Mouse (Mus musculus) left cerebral cortex, postnatal 10 days (tissue): ENCODE measurements around the gene D630045J12Rik. TPM values are rescaled to one million over a fixed set of nuclear protein-coding genes. Genes with fewer than 3 reads are reported as not detected.

Experiments used
- DNase-seq, 2 experiments: peaks; one replicate each; pipeline ENCODE4 v3.0.0; 2021 to 2022; ENCODE audit warnings: low spot score in 2 of 2, mixed read lengths in 1 of 2; ENCODE audit errors: extremely low spot score in 1 of 2
- intact Hi-C: fragments of 180-260 bp; cut with DNase I; formaldehyde crosslinking; loops from one replicate; pipeline ENCODE4 v1.15.1; 2025
- total RNA-seq, 2 experiments: library from RNA; stranded (reverse); gene quantifications; 2 replicates each; pipeline ENCODE4 v1.2.3; 2021

Gene D630045J12Rik
- total RNA-seq, 2 experiments from 2014 or later, result 36.6 to 37.1 TPM

DNA sequence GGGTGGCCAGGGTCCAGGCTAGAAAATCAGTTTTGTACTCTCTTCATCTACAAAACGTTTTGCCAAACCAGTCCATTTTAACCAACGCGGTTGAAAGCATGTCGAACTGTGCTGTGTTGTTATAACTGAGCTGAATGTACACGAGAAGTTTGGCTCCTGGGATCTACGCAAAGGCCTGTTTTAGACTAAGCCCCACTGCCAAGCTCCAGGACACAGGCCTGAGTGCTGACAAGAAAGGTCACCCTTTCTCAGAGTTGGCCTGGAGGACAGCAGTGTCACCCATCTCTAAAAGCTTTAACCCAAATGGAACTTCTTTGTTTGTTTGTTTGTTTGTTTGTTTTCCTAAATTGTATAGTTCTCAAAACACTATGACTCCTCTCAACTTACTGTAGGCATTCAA lies 54.2 kb downstream of the D630045J12Rik start:
- DNase-seq, result no peak
- intact Hi-C loops, result loop anchor here (5.0 kb wide), 1 partner anchor 53 kb away; the partner anchor contains the start of gene D630045J12Rik

DNA sequence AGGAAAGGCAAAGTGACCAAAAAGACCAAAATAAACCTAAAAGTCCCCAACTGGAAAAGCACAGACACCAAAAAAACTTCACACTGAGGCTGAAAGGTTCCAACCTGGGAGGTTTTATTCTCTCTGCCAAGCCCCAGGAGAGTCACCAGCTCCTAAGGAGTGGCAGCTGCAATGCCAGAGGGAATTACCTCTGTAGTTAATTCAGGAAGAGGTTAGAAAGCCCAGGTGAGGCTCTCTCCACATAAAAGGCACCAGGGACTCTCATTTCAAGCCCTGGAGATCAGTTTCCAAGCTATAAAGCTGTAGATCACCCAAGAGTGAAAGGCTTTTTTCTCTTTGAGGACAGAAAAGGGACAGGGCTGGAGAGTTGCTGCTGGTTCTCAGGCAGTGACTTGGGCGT lies 55.1 kb downstream of the D630045J12Rik start:
- intact Hi-C loops, result loop anchor here (5.0 kb wide), 1 partner anchor 54 kb away; the partner anchor contains the start of gene D630045J12Rik
- no peak for DNase-seq

DNA sequence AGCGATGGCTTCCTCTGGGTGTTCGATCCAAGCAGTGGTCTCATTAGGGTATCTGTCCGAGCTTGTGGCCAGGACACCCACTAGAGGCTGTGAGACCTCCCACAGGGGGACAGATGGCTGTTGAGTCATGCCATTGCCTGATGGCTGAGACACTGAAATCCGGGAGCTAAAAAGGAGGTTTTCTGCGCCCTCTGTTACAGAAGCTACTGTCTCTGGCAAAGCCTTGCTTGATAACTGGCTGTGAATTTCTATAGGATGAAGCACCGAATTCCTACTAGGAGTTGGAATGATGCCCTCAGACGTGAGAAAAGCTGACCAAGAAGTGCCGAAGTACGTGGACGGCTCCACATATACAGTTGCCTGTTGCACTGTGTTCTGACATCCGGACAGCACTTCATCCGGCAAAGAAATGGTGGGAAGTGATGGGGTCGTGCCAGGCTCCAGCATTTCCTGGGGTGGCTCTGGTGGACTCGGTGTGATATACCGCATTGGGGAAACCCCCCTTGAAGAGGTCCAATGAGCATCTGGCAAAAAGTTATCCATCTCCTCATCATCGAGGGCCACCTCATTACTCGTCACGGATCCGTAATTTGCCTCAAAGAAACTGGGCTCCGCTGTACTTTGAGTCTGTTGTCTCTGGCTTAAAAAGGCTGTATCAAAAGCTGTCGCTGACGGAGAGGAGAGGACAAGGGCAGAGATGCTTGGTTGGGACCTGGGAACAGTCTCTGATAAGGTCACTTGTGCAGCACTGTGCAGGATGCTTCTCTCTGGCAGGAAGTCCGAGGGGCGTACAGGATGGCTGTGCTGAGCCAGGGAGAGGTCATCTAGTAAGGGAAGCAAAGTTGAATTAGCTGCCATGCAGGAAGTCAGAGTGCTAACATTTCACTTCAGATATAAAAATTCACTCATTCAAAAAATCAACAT lies 57.3 kb downstream of the D630045J12Rik start:
- peak in 1 of 2 experiments; percentile 13 for DNase-seq
- intact Hi-C loops, result loop anchor here (5.0 kb wide), 1 partner anchor 56 kb away; the partner anchor contains the start of gene D630045J12Rik

DNA sequence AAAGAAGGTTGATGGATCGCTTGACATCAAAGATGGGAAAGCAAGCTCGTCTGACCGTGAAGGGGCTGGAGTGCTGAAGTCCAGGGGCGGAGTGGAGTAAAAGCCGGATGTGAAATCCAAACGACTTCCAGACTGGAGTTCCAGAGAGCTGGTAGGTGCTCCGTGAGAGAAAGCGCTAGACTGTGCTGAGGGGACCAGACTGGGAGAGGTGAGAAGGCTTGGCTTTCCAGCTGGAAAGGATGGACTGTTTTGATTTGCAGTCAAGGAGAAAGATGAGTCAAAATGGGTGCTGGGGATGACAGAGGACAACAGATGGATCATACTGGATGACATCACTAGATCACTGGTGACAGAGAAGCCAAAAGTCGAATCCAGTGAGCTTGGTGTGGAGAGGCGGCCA lies 58.5 kb downstream of the D630045J12Rik start:
- no peak for DNase-seq
- intact Hi-C loops, result loop anchor here (5.0 kb wide), 1 partner anchor 57 kb away; the partner anchor contains the start of gene D630045J12Rik

DNA sequence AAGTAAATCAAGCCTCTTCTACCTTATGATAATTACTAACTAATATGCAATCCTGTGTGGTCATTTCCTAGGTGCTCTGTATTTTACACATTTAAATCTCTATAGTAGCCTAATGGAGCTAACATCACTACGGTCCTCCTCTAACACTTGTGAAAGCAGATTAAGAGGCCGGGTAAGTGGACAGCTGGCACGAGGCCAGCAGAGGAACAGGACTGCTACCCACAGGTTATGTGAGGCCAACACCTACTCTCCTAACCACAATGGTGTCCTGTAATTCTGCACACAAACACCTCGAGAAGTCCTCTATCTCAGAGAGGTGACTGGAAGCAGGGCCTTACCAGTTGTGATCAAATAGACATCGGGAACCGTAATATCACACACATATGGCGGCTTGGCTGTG lies 59.8 kb downstream of the D630045J12Rik start:
- intact Hi-C loops, result no loop called here
- no peak for DNase-seq

DNA sequence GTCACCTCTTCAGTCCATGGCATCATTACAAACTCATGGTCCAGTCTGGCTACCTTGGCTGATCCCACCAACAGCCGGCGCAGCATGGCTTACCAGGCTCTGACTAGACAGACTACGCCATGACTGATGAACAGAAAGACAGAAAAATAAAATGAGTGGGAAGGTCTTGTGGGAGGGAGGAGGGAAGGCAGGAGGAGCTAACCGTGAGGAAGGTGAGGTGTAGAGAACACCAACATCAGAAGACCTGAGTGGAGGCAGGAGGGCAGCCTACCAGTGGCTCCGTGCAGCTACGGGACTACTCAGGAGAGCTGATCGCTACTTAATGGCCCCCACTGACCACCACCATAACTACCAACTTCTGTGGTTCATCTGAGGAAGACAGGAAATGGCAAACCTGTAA lies 60.9 kb downstream of the D630045J12Rik start:
- intact Hi-C loops, result no loop called here
- DNase-seq, result no peak

DNA sequence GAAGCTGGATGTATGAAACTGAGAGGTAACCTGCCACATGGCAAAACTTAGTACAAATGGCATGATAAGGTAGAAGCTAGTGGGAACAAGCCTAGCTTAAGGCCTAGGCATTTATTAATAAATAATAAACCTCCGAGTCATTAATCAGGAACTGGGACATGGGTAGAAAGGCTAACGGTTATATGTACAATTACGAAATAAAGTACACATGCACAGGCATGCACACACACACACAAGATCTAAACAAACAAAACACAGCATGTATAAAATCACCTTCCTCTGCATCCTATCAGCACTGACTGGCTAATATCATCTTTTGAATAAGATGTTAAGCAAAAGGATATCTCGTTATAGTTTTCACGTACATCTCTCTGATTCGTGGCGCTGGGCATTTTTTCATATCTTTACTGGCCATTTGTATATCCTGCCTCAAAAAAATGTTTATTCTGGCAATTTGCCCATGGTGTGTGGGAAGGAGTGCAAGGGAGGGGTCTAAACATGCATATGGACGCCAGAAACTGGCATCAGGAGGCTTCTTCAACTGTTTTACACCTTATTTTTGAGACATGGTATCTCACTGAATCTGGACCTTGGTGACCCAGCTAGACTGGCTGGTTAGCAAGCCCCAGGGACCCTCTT lies 67.4 kb downstream of the D630045J12Rik start:
- no peak for DNase-seq
- intact Hi-C loops, result no loop called here

DNA sequence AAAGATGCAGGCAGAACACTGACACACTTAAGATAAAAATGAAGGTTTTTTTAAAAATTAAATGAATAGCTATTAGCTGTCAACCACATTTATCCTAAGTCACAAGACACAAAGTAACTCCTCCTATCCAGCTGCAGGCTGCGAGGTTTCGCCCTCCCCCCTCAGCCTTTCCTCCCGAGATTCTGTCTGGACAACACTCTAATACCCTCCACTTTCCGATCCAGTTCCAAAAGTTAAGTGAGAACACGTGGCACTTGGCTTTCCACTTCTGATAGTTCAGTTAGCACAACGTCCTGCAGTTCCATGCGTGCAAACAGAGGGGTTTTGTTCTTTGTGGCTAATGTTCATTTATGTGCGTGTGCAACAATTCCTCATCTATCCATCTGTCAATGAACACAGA lies 69.0 kb downstream of the D630045J12Rik start:
- intact Hi-C loops, result no loop called here
- no peak for DNase-seq

DNA sequence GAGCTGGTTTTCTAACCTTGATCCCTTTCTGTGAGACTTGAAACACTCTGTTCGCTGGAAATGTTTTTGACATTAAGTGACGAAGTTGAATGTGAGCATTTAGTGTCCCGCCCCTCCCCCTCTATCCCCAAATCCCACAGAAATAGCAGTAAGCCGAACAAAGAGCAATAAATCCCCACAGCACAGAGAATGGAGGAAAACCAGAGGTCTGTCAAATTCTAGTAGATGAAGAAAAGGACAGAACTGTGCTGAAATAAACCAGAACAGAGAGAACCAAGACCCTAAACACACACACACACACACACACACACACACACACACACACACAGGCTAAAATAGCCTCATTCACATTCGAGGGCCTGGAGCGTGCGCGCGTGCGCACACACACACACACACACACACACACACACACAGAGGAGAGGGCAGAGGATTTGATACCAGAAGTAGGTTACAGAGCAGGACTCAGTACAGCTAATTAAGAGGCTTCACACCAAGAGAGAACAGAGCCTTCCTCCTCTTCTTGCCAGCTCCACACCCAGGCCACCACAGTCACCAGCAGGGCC lies 72.0 kb downstream of the D630045J12Rik start:
- no peak for DNase-seq
- intact Hi-C loops, result no loop called here

DNA sequence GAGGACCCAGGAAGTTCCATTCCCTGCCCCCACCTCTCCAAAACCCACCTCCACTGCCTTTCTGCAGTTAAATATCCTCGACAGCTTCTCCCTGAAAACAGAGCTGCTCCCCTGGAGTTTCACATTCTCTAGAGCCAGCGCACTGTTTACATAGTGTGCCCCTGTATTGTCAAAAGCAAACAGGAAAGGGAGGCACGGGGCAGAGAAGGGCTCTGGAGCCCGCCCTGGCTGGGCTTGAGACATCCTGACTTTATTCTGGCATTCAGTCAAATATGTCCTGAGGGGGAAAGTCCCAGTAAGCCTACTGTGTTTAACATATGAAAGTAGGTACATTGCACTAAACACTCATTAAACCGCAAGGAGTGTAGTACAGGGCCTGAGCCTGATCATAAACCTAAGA lies 73.1 kb downstream of the D630045J12Rik start:
- no peak for DNase-seq

DNA sequence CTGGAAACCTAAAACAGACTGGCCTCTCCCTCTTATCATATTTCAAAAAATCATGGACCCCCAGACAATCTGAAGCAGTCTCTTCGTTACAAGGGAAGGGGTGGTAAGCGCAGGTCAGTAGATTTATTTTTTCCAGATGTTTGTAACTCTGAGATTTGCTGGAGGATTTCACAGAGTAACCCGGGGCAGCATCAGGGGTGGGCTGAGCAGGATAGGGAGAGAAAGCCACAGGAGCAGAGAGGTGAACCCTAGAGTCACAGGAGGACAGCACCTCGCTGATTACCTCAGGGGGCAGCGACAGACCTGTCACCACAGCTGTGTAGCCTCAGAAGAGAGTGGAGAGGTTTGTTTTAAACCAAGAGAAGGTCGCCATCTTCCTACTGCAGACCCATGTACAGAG lies 88.4 kb downstream of the D630045J12Rik start:
- no peak for DNase-seq
- intact Hi-C loops, result no loop called here

More for the DNA sequence above, 73.1 kb downstream of the D630045J12Rik start:
- intact Hi-C loops, result no loop called here

DNA sequence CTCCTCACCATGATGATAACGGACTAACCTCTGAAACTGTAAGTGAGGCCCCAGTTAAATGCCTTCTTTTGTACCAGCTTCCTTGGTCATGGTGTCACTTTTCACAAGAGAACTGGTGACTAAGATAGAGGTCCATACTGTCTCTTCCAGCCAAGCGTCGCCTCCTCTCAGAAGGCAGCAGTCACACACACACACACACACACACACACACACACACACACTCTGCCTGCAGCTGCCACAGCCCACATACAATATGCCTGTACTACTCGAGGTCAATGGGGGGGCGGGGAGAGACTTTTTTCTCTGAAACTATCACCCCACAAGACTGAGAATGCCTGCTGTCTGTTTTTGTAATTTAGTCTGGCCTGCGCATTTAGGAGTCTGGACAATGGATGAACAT lies 89.1 kb downstream of the D630045J12Rik start:
- DNase-seq, result peak in 1 of 2 experiments; percentile 37
- intact Hi-C loops, result loop anchor here (5.0 kb wide), 1 partner anchor 88 kb away; the partner anchor contains the start of gene D630045J12Rik

DNA sequence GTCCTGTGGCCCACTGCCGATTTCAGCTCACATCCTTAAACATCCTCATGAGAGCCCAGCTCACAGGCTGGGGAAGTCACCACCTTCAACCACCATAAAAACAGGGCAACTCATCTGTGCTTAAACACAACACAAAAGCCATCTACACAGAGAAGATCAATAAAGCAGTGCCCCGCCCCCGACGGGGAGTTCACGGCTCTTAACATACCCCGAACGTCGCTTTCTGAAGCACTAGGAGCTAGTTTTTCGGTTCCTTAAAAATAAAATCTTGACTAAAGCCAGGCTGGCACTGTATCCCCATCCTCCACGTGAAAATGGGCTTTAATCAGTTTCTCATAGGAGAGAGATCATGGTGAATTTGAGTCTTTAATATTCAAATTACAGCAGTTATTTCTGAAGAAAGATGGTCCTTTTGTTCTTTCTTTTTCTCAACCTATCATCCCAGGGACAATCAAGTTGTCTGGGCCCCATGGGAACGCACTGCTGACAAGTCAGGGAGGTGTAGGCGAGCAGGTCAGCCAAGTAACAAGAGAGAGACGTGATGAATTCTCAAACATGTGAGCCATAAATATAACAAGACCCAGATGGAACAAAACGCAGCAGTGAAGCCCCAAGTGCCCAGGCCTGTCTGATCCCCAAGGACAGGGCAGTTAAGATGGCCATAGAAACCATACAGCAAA lies 90.8 kb downstream of the D630045J12Rik start:
- intact Hi-C loops, result loop anchor here (5.0 kb wide), 1 partner anchor 89 kb away; the partner anchor contains the start of gene D630045J12Rik
- DNase-seq, result no peak

DNA sequence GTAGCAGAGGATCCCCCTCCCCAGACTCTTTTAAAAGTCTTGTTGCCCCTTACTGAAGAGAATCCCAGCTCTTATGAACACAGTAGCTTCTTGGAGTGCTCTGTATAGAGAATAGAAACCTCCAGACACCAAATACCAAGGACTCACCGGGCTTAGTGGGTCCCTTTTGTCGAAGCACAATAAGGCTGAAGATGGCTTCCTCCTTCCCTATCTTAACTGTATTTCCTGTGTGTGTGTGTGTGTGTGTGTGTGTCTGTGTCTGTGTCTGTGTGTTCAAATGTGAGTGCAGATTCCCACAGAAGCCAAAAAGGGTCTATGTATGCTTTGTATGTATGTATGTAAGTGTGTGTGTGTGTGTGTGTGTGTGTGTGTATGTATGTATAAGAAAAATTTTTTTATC lies 93.3 kb downstream of the D630045J12Rik start:
- DNase-seq, result no peak
- intact Hi-C loops, result loop anchor here (2.0 to 5.0 kb wide), 2 partner anchors 92 to 166 kb away; partner anchors contain the start of gene D630045J12Rik

DNA sequence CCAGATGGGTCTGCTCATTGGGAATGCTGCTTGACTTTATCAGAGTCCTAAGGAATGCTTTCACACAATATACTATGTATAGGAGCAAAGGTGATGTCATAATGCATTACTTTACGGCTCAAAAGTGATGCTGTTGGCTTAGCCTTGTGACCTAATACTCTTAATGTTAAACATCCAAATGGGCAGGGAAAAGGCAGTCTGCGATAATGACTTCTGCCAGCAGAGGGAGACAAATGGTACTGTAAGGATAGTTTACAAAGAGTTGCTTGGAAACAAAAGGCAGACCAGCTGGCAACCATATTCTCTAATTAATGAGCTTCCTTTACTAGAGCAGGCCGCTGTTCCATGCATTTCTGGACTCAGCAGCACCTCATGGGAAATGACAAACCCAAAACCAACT lies 93.7 kb downstream of the D630045J12Rik start:
- intact Hi-C loops, result loop anchor here (2.0 to 5.0 kb wide), 2 partner anchors 92 to 167 kb away; partner anchors contain the start of gene D630045J12Rik
- peak; percentile 79 to 82 for DNase-seq

DNA sequence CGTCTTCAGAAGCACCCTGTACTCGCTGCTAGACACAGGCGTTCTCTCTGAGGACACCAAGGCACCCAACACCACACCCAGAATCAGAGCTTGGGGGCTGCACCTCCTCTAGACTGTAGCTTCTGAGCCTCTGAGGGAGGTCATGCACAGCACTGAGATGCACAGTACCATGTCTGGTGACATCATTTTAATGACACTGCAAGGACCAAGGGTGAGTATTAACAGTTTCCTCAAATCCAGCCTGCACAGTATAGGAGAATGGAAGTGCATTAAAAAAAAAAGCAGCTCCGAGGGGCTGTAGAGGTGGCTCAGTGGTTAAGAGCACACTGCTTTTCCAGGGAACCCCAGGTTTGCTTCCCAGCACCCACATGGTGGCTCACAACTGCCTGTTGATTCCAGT lies 94.2 kb downstream of the D630045J12Rik start:
- intact Hi-C loops, result no loop called here
- no peak for DNase-seq

DNA sequence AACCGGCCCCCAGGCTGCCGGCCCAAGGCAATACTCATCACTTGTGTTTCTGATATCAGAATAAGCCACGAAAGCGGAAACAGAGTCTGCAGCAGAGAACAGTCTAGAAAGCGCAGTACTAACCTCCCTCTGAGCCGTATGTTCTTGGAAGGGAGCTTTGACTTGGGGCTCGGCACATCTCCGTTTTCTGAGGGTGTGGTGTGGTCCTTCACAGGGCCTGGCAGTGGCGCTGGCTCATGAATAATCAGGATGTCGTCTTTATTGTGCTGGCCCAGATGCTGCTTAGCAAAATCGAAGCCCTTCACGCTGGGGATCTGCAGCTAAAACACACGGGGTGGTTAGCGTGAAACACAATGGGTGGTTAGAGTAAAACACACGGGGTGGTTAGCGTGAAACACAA lies 95.9 kb downstream of the D630045J12Rik start:
- intact Hi-C loops, result no loop called here
- no peak for DNase-seq

DNA sequence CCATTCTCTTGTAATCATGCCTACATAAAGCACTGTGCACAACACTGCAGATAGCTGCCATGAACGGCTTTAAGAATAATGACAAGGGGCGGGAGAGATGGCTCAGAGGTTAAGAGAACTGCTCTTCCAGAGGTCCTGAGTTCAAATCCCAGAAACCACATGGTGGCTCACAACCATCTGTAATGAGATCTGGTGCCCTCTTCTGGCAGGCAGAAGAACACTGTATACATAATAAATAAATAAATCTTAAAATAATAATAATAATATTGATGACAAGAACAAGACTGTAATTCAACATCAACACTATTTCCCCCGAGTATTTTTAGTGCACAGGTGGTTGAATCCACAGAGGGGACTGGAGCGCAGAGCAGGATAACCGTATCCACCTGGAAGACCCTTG lies 97.6 kb downstream of the D630045J12Rik start:
- no peak for DNase-seq
- intact Hi-C loops, result no loop called here

DNA sequence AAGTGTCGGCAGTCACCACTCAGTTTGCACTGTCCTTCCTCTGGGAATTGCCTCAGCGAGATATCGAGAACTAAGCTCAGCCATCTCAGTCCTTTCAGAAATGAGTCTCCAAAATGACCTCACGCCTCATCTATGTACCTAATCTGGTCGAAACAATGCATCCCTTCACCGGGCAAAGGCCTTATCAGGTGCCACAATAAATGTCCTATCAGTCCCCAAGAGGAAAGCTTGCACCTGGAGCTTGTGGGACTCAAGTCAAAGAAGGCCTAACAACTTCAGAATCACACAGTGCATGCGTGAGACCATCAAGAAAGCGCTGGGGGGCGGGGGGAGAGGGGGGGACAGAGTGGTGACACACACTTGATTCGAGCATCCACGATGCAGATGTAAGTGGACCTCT lies 101.5 kb downstream of the D630045J12Rik start:
- DNase-seq, result no peak

More for the DNA sequence above, 101.5 kb downstream of the D630045J12Rik start:
- intact Hi-C loops, result no loop called here
